Mouse (Mus musculus) liver, adult 2 months (tissue): ENCODE results near the gene Lcn9.

ENCODE experiments used
- CTCF ChIP-seq: fragments of 200-500 bp; IDR thresholded peaks from 2 replicates; pipeline ENCODE4 v1.5.1; 2011; ENCODE audit warnings: low read depth, low read length, control low read depth
- POLR2A ChIP-seq: fragments of 200-500 bp; IDR thresholded peaks from 2 replicates; pipeline ENCODE4 v1.6.1; 2011; ENCODE audit warnings: low read length, control low read depth; ENCODE audit not compliant: insufficient read depth; ENCODE audit errors: extremely low read depth

- TF ChIP-seq POLR2A (no peak), CTCF (no peak)
Observed at GRCm38 (mm10) chr2:25776717-25777116, 46.2 kb upstream of the Lcn9 start, which contains the start of gene Lcn11.
